8 mouse cellular contexts compared by ENCODE assay signal in the genomic region with DNA sequence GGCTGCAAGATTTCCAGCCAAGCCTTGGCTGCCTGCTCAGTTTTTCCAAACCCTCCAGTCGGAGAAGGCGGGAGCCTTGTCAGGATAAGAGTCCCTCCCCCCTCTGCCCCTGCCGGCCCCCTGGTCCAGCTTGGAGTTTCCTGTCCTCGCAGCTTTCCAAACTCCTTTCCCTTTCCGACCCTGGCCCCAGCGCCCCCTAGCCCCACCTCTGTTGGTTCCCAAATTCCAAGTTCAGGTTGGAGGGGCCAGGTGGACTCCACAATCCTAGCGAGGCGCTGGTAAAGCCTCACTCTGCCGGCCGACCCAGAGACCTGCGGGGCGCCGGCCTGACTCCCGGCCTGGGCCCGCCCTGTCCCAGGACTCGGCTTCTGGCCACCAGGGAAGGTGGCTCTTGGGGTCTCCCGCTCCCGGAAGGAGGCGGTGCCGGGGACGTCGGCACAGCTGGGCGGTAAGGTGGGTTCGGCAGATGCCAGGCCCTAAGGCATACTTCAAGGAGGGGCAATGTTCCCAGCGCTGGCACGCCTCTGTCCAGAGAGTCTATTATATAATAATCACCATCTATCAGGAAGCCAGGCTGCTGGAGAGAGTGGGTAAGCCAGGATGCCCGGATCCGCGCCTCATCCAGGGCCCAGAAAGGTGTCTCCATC. TPM values are rescaled to one million over a fixed set of nuclear protein-coding genes. Genes with fewer than 3 reads are reported as not detected.
DNase-seq lines count a peak whose midpoint lies in the region; ATAC-seq and TF ChIP-seq lines count a peak whose summit lies in the region.

No protein-coding gene starts in this region.

- peak overlapping the region; percentile 85 for H3K9ac ChIP-seq in hindbrain, embryonic 12.5 days

- peak overlapping the region; percentile 99 for H3K27ac ChIP-seq in hindbrain, embryonic 12.5 days
- peak overlapping the region; percentile 99 for H3K27ac ChIP-seq in left cerebral cortex, adult 2 months
- H3K27ac ChIP-seq in small intestine, adult 2 months (ENCODE audit: insufficient read depth, low read depth, low read length) = peak overlapping the region; percentile 93

- no peak for TF ChIP-seq POLR2A in small intestine, adult 2 months (IDR thresholded peaks at IDR 0.05; ENCODE audit: low read depth, low read length)

- H3K27me3 ChIP-seq in hindbrain, embryonic 12.5 days = no peaks in the 10 kb centered on the region
- H3K27me3 ChIP-seq in small intestine, adult 2 months (ENCODE audit: control insufficient read depth, insufficient read depth, low read length) = no peaks in the 10 kb centered on the region

- H3K4me2 ChIP-seq in hindbrain, embryonic 12.5 days (replicated peaks) = peak overlapping the region; percentile 97

- no peaks in the 10 kb centered on the region for H3K36me3 ChIP-seq in hindbrain, embryonic 12.5 days
- H3K36me3 ChIP-seq in small intestine, adult 2 months (ENCODE audit: control insufficient read depth, insufficient read depth, low read length) = no peaks in the 10 kb centered on the region

- TF ChIP-seq CTCF in left cerebral cortex, adult 2 months (IDR thresholded peaks at IDR 0.05) = no peak; the same call in 1 of the 2 replicates
- peak; percentile 2; the same call in 1 of the 2 replicates for TF ChIP-seq CTCF in small intestine, adult 2 months (IDR thresholded peaks at IDR 0.05; ENCODE audit: extremely low read depth, insufficient read length, insufficient replicate concordance, low read depth, low read length)

- DNase-seq in Muller cell, postnatal 12 days (ENCODE audit: inconsistent ontology term) = peak; percentile 90
- peak; percentile 85 for DNase-seq in cerebellum, adult 11-12 months
- peak; percentile 91 for DNase-seq in forelimb bud, embryonic 11.5 days (ENCODE audit: low read depth, low spot score)
- peak; percentile 67 to 71 for DNase-seq in left cerebral cortex, adult 2 months (ENCODE audit: extremely low spot score in 1 of 2, low spot score in 2 of 2)
- DNase-seq in lung, postnatal 36 days = peak; percentile 88

- H3K4me1 ChIP-seq in hindbrain, embryonic 12.5 days = peaks cover 30% of the 10 kb centered on the region
- peaks cover 6% of the 10 kb centered on the region for H3K4me1 ChIP-seq in small intestine, adult 2 months (ENCODE audit: control insufficient read depth, insufficient read depth, insufficient read length, low read length)

- no peaks in the 10 kb centered on the region for H3K9me3 ChIP-seq in hindbrain, embryonic 12.5 days (replicated peaks)

- peak overlapping the region; percentile 76 for H3K4me3 ChIP-seq in hindbrain, embryonic 12.5 days
- peak overlapping the region; percentile 81 for H3K4me3 ChIP-seq in left cerebral cortex, adult 2 months
- H3K4me3 ChIP-seq in small intestine, adult 2 months (ENCODE audit: low read depth, low read length) = peak overlapping the region; percentile 65

- intact Hi-C loops in left cerebral cortex, adult 2 months (cut with DNase I) = loop anchor here (1.0 kb wide), 1 partner anchor 22 kb away; no protein-coding TSS in a partner anchor

- WGBS in hindbrain, embryonic 12.5 days = under 1% methylated on average over 29 of the region's 29 CpGs
- 1% methylated on average over 29 of the region's 29 CpGs for WGBS in small intestine, adult 2 months

- peak; percentile 58 for ATAC-seq in hindbrain, embryonic 12.5 days (ENCODE audit: low FRiP score)
- no peak for ATAC-seq in erythroid progenitor cell, adult 5-6 weeks (replicated peaks; ENCODE audit: low FRiP score, poor library complexity, severe bottlenecking)

RNA-seq across cellular contexts. Expression of a gene that starts 3.5 kb away (rescaled TPM):
- 12.3 and 15.5 TPM in 2 replicates for polyA plus RNA-seq in hindbrain, embryonic 12.5 days (2016; fragmentation: Nextera tagmentation; extraction: Ambion mirVana)
- 10 to 100 TPM; 58.6 to 63.4 TPM for total RNA-seq in left cerebral cortex, adult 2 months (2021)
- polyA plus RNA-seq in small intestine, adult 2 months (2012; rRNA removed) = 21.8 and 28.1 TPM in 2 replicates
- total RNA-seq in erythroid progenitor cell, adult 5-6 weeks (2015; ENCODE audit: low replicate concordance) = 0.36 and 2.5 TPM in 2 replicates
- total RNA-seq in erythroid progenitor cell, adult 5-6 weeks (2017; ENCODE audit: low replicate concordance) = 1.2 and 1.7 TPM in 2 replicates

RNA-seq across cellular contexts. Expression of a gene that starts 24.3 kb away (rescaled TPM):
- not detected in 2 replicates for polyA plus RNA-seq in hindbrain, embryonic 12.5 days (2016; fragmentation: Nextera tagmentation; extraction: Ambion mirVana)
- not detected for total RNA-seq in left cerebral cortex, adult 2 months (2021)
- 1.4 TPM in 2 replicates for polyA plus RNA-seq in small intestine, adult 2 months (2012; rRNA removed)
- not detected in 2 replicates for total RNA-seq in erythroid progenitor cell, adult 5-6 weeks (2015; ENCODE audit: low replicate concordance)
- not detected in 2 replicates for total RNA-seq in erythroid progenitor cell, adult 5-6 weeks (2017; ENCODE audit: low replicate concordance)

RNA-seq across cellular contexts. Expression of a gene that starts 38.1 kb away (rescaled TPM):
- not detected in 2 replicates for polyA plus RNA-seq in hindbrain, embryonic 12.5 days (2016; fragmentation: Nextera tagmentation; extraction: Ambion mirVana)
- not detected for total RNA-seq in left cerebral cortex, adult 2 months (2021)
- polyA plus RNA-seq in small intestine, adult 2 months (2012; rRNA removed) = not detected in 2 replicates
- total RNA-seq in erythroid progenitor cell, adult 5-6 weeks (2015; ENCODE audit: low replicate concordance) = not detected in 2 replicates
- total RNA-seq in erythroid progenitor cell, adult 5-6 weeks (2017; ENCODE audit: low replicate concordance) = not detected in 2 replicates

Comparison
In these comparisons a context has a peak if more than half of its experiments do, and no peak if none do; other contexts are left out.
1. RNA of a gene that starts 3.5 kb away (total RNA-seq): 58.6 to 63.4 TPM in left cerebral cortex, adult 2 months; 0.36 to 2.5 TPM in erythroid progenitor cell, adult 5-6 weeks; every median in the first group is over 10 times any median in the second.
2. Peak in every context shown above with its lines, with median percentiles within 50 percentile points of each other: DNase-seq, H3K27ac ChIP-seq and H3K4me3 ChIP-seq.